Mouse (Mus musculus): Measurements from ENCODE around the gene Afap1.

Afap1 gene

GRCm38 (mm10) chr5:35933059-35933458 lies 39.9 kb downstream of the Afap1 start:
- no peak for DNase-seq (ENCODE audit: low read depth)

- no peak for DNase-seq (ENCODE audit: low read depth)
Measured at GRCm38 (mm10) chr5:35935939-35936338, 42.8 kb downstream of the Afap1 start.

- DNase-seq (ENCODE audit: low read depth) = no peak
Measured at GRCm38 (mm10) chr5:35938249-35939223, 45.4 kb downstream of the Afap1 start.

GRCm38 (mm10) chr5:35939958-35940357 lies 46.8 kb downstream of the Afap1 start:
- DNase-seq (ENCODE audit: low read depth) = no peak

- no peak for DNase-seq (ENCODE audit: low read depth)
Measured at GRCm38 (mm10) chr5:35943541-35943940, 50.4 kb downstream of the Afap1 start.

GRCm38 (mm10) chr5:35946841-35947240 lies 53.7 kb downstream of the Afap1 start:
- DNase-seq (ENCODE audit: low read depth) = no peak

GRCm38 (mm10) chr5:35947427-35947826 lies 54.3 kb downstream of the Afap1 start:
- peak; percentile 10 for DNase-seq (ENCODE audit: low read depth)

- DNase-seq (ENCODE audit: low read depth) = peak; percentile 62
Measured at GRCm38 (mm10) chr5:35948225-35948975, 55.3 kb downstream of the Afap1 start.

GRCm38 (mm10) chr5:35949061-35949460 lies 55.9 kb downstream of the Afap1 start:
- DNase-seq (ENCODE audit: low read depth) = peak; percentile 63

- no peak for DNase-seq (ENCODE audit: low read depth)
Measured at GRCm38 (mm10) chr5:35950504-35950903, 57.4 kb downstream of the Afap1 start.

GRCm38 (mm10) chr5:35954055-35954718 lies 61.1 kb downstream of the Afap1 start:
- no peak for DNase-seq (ENCODE audit: low read depth)

GRCm38 (mm10) chr5:35956268-35956667 lies 63.1 kb downstream of the Afap1 start:
- no peak for DNase-seq (ENCODE audit: low read depth)

- DNase-seq (ENCODE audit: low read depth) = no peak
Measured at GRCm38 (mm10) chr5:35958681-35959080, 65.6 kb downstream of the Afap1 start.

- DNase-seq (ENCODE audit: low read depth) = no peak
Measured at GRCm38 (mm10) chr5:35960168-35960567, 67.0 kb downstream of the Afap1 start.

- peak; percentile 41 for DNase-seq (ENCODE audit: low read depth)
Measured at GRCm38 (mm10) chr5:35961271-35961670, 68.2 kb downstream of the Afap1 start.

GRCm38 (mm10) chr5:35963635-35964034 lies 70.5 kb downstream of the Afap1 start:
- no peak for DNase-seq (ENCODE audit: low read depth)

GRCm38 (mm10) chr5:35965036-35965435 lies 71.9 kb downstream of the Afap1 start:
- no peak for DNase-seq (ENCODE audit: low read depth)

- DNase-seq (ENCODE audit: low read depth) = no peak
Measured at GRCm38 (mm10) chr5:35969857-35970256, 76.7 kb downstream of the Afap1 start.

- no peak for DNase-seq (ENCODE audit: low read depth)
Measured at GRCm38 (mm10) chr5:35970380-35971105, 77.4 kb downstream of the Afap1 start.

- DNase-seq (ENCODE audit: low read depth) = peak; percentile 90
Measured at GRCm38 (mm10) chr5:35971841-35972578, 78.9 kb downstream of the Afap1 start.

- no peak for DNase-seq (ENCODE audit: low read depth)
Measured at GRCm38 (mm10) chr5:35972739-35973138, 79.6 kb downstream of the Afap1 start.
